Mouse (Mus musculus) heart, postnatal 0 days (tissue): ENCODE results near the gene Gm21060.

Source experiments
- CTCF ChIP-seq: IDR thresholded peaks from 2 replicates; pipeline ENCODE4 v1.5.1; 2016; ENCODE audit warnings: antibody characterized with exemption, control low read depth, low read depth
- EP300 ChIP-seq: IDR thresholded peaks from 2 replicates; pipeline ENCODE4 v1.6.1; 2016; ENCODE audit warnings: antibody characterized with exemption, low read depth

GRCm38 (mm10) chr19:61283581-61283980 is 13.3 kb downstream of the Gm21060 start:
- no peak for TF ChIP-seq CTCF
- TF ChIP-seq EP300, result no peak
